Mouse (Mus musculus) retina, postnatal 7 days (tissue): ENCODE measurements around the gene 0610030E20Rik.

Source experiments
- DNase-seq: peaks from one replicate; pipeline ENCODE4 v3.0.0-alpha.2; 2012; ENCODE audit warnings: low read depth, low spot score

The 0610030E20Rik gene

GRCm38 (mm10) chr6:72390795-72391521 is 43.8 kb downstream of the 0610030E20Rik start:
- no peak for DNase-seq

GRCm38 (mm10) chr6:72392341-72392740 is 45.2 kb downstream of the 0610030E20Rik start:
- no peak for DNase-seq

GRCm38 (mm10) chr6:72396837-72397251 is 49.7 kb downstream of the 0610030E20Rik start:
- DNase-seq, result no peak

DNA sequence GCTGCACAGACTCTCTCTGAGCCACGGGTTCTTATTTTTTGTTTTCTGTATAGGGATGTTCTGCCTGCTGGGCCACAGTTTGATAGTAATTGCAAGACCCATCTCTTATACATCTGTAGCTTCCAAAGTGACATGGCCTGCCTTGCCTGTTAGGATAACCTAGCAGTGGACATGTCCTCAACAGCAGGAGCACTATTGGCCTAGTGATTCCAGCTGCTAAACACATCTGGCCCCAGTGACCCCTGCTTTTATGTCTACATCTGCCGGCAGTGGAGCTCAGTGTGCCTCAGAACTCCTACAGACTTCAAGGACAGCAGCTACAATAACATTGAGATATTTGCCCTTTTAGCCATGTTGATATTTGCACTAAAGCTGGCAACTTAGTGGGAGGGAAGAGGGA is 52.9 kb downstream of the 0610030E20Rik start:
- DNase-seq, result no peak

DNA sequence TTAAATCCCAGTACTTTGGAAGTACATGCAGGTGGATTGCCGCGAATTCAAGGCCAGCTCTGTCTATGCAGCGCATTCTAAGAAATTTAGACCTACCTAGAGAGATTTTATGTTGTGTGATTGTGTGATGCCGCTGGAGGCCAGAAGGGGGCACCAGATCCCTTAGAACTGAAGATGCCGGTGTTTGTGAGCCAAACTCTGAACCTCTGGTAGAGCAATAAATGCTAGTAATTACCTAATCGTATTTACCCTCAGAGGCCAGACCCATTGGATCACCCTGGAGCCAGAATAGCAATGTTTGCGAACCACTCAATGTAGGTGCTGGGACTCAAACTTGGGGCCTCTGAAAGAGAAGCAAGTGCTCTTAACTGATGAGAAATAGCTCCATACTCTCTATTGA is 54.8 kb downstream of the 0610030E20Rik start:
- DNase-seq, result peak; percentile 33
